Mouse (Mus musculus): ENCODE results near the gene Smarcal1.

DNA sequence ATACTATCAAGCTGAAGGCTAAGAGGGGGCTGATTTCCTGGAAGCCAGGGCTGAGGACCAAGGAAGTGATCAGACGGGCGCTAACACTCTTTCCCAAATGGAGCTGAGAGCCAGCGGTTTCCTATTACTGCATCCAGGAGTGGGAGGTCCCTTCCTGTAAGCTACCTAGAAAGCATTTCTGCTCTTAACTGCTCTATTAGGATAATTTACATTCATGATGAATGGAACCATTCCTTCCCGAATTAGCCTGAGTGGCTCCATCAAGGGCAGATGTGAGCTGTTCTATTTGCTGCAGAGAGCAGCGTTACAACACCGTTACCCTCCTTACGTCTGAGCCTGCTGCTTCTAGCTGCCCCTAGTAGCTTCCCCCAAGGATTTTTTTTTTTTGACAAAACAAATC, 9.0 kb upstream of the Smarcal1 start:
- TF ChIP-seq POLR2A (IDR thresholded peaks at IDR 0.05; ENCODE audit: borderline replicate concordance, insufficient read depth, low read length) (no peak), CTCF (IDR thresholded peaks at IDR 0.05; ENCODE audit: borderline replicate concordance, insufficient read depth, low read depth, low read length) (no peak)

Data from cerebellum, adult 2 months (tissue).